Mouse (Mus musculus) MEL (cell line): Measurements from ENCODE around the gene Slc44a3. TPM values are rescaled to one million over a fixed set of nuclear protein-coding genes. Genes with fewer than 3 reads are reported as not detected.

Source experiments
- DNase-seq: peaks from one replicate; pipeline ENCODE4 v3.0.0; 2011; ENCODE audit warnings: low read depth, low spot score
- H3K27ac ChIP-seq: 2 replicates; pipeline ENCODE4 v1.5.1; 2012; ENCODE audit warnings: low read depth, mild to moderate bottlenecking, control low read depth, low read length, moderate library complexity; ENCODE audit not compliant: control insufficient read depth
- H3K27me3 ChIP-seq, 2 experiments: fragments of 150-350 bp in 1 of 2; sonication (generic) in 1 of 2; 2 replicates each; pipeline ENCODE4 v1.6.1; 2012; ENCODE audit warnings: low read length in 2 of 2, mild to moderate bottlenecking in 2 of 2, improper control_type of control experiment in 1 of 2, moderate library complexity in 1 of 2; ENCODE audit not compliant: insufficient read depth in 2 of 2, control insufficient read depth in 1 of 2
- H3K36me3 ChIP-seq, 2 experiments: 2 replicates each; pipeline ENCODE4 v1.6.1; 2012 to 2014; ENCODE audit warnings: low read length in 2 of 2, improper control_type of control experiment in 1 of 2, inconsistent platforms in 1 of 2, mild to moderate bottlenecking in 1 of 2; ENCODE audit not compliant: insufficient read depth in 2 of 2, control insufficient read depth in 1 of 2
- H3K4me1 ChIP-seq, 2 experiments: fragments of 150-350 bp in 1 of 2; sonication (generic) in 1 of 2; 2 replicates each; pipeline ENCODE4 v1.6.1; 2012; ENCODE audit warnings: low read length in 2 of 2, improper control_type of control experiment in 1 of 2, mild to moderate bottlenecking in 1 of 2; ENCODE audit not compliant: insufficient read depth in 2 of 2, control insufficient read depth in 1 of 2
- H3K4me3 ChIP-seq, 2 experiments: fragments of 150-350 bp in 1 of 2; sonication (generic) in 1 of 2; 2 replicates each; pipeline ENCODE4 v1.5.1; 2012; ENCODE audit warnings: low read depth in 2 of 2, low read length in 2 of 2, mild to moderate bottlenecking in 2 of 2, moderate library complexity in 2 of 2, control low read depth in 1 of 2, improper control_type of control experiment in 1 of 2; ENCODE audit not compliant: control insufficient read depth in 1 of 2, insufficient read depth in 1 of 2
- H3K79me2 ChIP-seq: 2 replicates; pipeline ENCODE4 v1.6.1; 2012; ENCODE audit warnings: mild to moderate bottlenecking, low read length, moderate library complexity; ENCODE audit not compliant: control insufficient read depth, poor library complexity, insufficient read depth
- H3K9ac ChIP-seq: 2 replicates; pipeline ENCODE4 v1.6.1; 2012; ENCODE audit warnings: low read depth, mild to moderate bottlenecking, control low read depth, low read length, moderate library complexity; ENCODE audit not compliant: control insufficient read depth, poor library complexity, severe bottlenecking
- H3K9me3 ChIP-seq: fragments of 150-350 bp; sonication (generic); replicated peaks from 2 replicates; pipeline ENCODE4 v1.6.1; 2012; ENCODE audit warnings: mild to moderate bottlenecking, low read length, improper control_type of control experiment, moderate library complexity; ENCODE audit not compliant: insufficient read depth
- CTCF ChIP-seq, 3 experiments: IDR thresholded peaks in 2 of 3; conservative IDR thresholded peaks in 1 of 3; 2 replicates each; pipeline ENCODE4 v1.5.1; 2011 to 2012; ENCODE audit warnings: low read length in 3 of 3, low read depth in 2 of 3, mild to moderate bottlenecking in 2 of 3, improper control_type of control experiment in 1 of 3, inconsistent platforms in 1 of 3, mixed read lengths in 1 of 3, moderate library complexity in 1 of 3; ENCODE audit not compliant: control insufficient read depth in 1 of 3, insufficient read depth in 1 of 3, poor library complexity in 1 of 3, severe bottlenecking in 1 of 3
- ELF1 ChIP-seq: IDR thresholded peaks from 2 replicates; pipeline ENCODE4 v1.6.1; 2014; ENCODE audit warnings: low read depth, mild to moderate bottlenecking, inconsistent platforms, low read length, improper control_type of control experiment, moderate library complexity
- KAT2A ChIP-seq: conservative IDR thresholded peaks from 2 replicates; pipeline ENCODE4 v1.6.1; 2012; ENCODE audit warnings: low read depth, low read length, improper control_type of control experiment, inconsistent platforms
- MAFK ChIP-seq: IDR thresholded peaks from 2 replicates; pipeline ENCODE4 v1.6.1; 2011; ENCODE audit warnings: low read depth, mild to moderate bottlenecking, low read length, improper control_type of control experiment, borderline replicate concordance
- MAX ChIP-seq: IDR thresholded peaks from 2 replicates; pipeline ENCODE4 v1.6.1; 2011; ENCODE audit warnings: low read length, improper control_type of control experiment
- MAZ ChIP-seq: IDR thresholded peaks from 2 replicates; pipeline ENCODE4 v1.6.1; 2012; ENCODE audit warnings: low read depth, mild to moderate bottlenecking, inconsistent platforms, low read length, improper control_type of control experiment
- MYB ChIP-seq: IDR thresholded peaks from 2 replicates; pipeline ENCODE4 v1.6.1; 2011; ENCODE audit warnings: mild to moderate bottlenecking, low read depth, low read length, improper control_type of control experiment
- NELFE ChIP-seq: IDR thresholded peaks from 2 replicates; pipeline ENCODE4 v1.6.1; 2011; ENCODE audit warnings: low read depth, low read length, improper control_type of control experiment
- POLR2A ChIP-seq, 2 experiments: IDR thresholded peaks; 2 replicates each; pipeline ENCODE4 v1.6.1; 2011 to 2012; ENCODE audit warnings: low read length in 2 of 2, mild to moderate bottlenecking in 2 of 2, control low read depth in 1 of 2, improper control_type of control experiment in 1 of 2, low read depth in 1 of 2, moderate library complexity in 1 of 2; ENCODE audit not compliant: control insufficient read depth in 1 of 2, insufficient read depth in 1 of 2, poor library complexity in 1 of 2
- RAD21 ChIP-seq: IDR thresholded peaks from 2 replicates; pipeline ENCODE4 v1.6.1; 2011; ENCODE audit warnings: mild to moderate bottlenecking, low read depth, low read length, improper control_type of control experiment
- SIN3A ChIP-seq: IDR thresholded peaks from 2 replicates; pipeline ENCODE4 v1.6.1; 2012; ENCODE audit warnings: low read length, improper control_type of control experiment, inconsistent platforms
- SMC3 ChIP-seq: IDR thresholded peaks from 2 replicates; pipeline ENCODE4 v1.6.1; 2011; ENCODE audit warnings: low read depth, low read length, improper control_type of control experiment
- TAL1 ChIP-seq: IDR thresholded peaks from 2 replicates; pipeline ENCODE4 v1.6.1; 2012; ENCODE audit warnings: mild to moderate bottlenecking, inconsistent platforms, low read length, moderate library complexity, mixed read lengths
- TBP ChIP-seq: IDR thresholded peaks from 2 replicates; pipeline ENCODE4 v1.8.0; 2011; ENCODE audit warnings: low read depth, low read length, improper control_type of control experiment
- USF1 ChIP-seq: IDR thresholded peaks from 2 replicates; pipeline ENCODE4 v1.6.1; 2014; ENCODE audit warnings: low read depth, mild to moderate bottlenecking, inconsistent platforms, low read length, improper control_type of control experiment, moderate library complexity
- USF2 ChIP-seq, 2 experiments: IDR thresholded peaks; 2 replicates each; pipeline ENCODE4 v1.6.1; 2011 to 2012; ENCODE audit warnings: improper control_type of control experiment in 2 of 2, low read length in 2 of 2, borderline replicate concordance in 1 of 2, inconsistent platforms in 1 of 2, low read depth in 1 of 2, mild to moderate bottlenecking in 1 of 2; ENCODE audit not compliant: insufficient read depth in 1 of 2
- ZKSCAN1 ChIP-seq: IDR thresholded peaks from 2 replicates; pipeline ENCODE4 v1.6.1; 2012; ENCODE audit warnings: low read depth, mild to moderate bottlenecking, inconsistent platforms, low read length, improper control_type of control experiment, moderate library complexity
- ZMIZ1 ChIP-seq: IDR thresholded peaks from 2 replicates; pipeline ENCODE4 v1.6.1; 2012; ENCODE audit warnings: low read depth, mild to moderate bottlenecking, inconsistent platforms, low read length, improper control_type of control experiment, moderate library complexity
- polyA plus RNA-seq, 2 experiments: library from polyadenylated mRNA; stranded (reverse) in 1 of 2; unstranded in 1 of 2; fragments of >175 nt in 1 of 2; fragments of >200 nt in 1 of 2; gene quantifications; 2 replicates each; pipeline versions ENCODE4 v1.2.1 to v1.2.4; 2012; ENCODE audit warnings: low replicate concordance in 2 of 2, low read depth in 1 of 2; ENCODE audit not compliant: insufficient read length in 2 of 2, insufficient read depth in 1 of 2, missing spikeins in 1 of 2
- total RNA-seq: library from RNA; depleted of rRNA; stranded (reverse); fragments of 300-350 nt; gene quantifications from 2 replicates; pipeline ENCODE4 v1.2.3, GENCODE M21; 2012

Slc44a3 gene
- total and polyA plus RNA-seq, 3 experiments: 0.08 to 0.11 TPM; not detected in 1

DNA sequence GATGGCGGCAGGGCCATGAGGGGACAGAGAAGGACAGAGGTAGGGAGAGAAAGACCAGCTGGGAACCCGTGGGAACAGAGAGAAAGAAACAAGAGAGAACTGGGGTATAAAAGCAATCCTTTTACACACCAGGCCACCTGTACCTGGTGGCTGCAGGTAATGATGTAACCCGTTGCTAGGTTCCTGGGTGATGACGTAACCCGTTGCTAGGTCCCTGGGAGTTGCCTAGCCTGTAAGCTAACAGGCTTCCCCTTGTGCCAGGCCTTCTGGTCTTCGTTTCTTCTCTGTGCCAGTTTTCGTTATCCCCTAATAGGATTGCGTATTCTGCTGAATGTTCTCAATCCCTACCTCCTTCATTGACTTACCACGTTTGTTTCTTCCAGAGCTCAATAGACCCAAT is 36.8 kb upstream of the Slc44a3 start:
- H3K79me2 ChIP-seq: no peaks in the 10 kb centered on the region
- H3K27me3 ChIP-seq: no peaks in the 10 kb centered on the region; a peak in 1 of 4 replicates
- H3K4me3 ChIP-seq: no peak overlapping the region
- H3K9me3 ChIP-seq: no peaks in the 10 kb centered on the region
- H3K36me3 ChIP-seq: no peaks in the 10 kb centered on the region
- no peak for DNase-seq
- H3K9ac ChIP-seq: no peak overlapping the region
- no peaks in the 10 kb centered on the region for H3K4me1 ChIP-seq
- TF ChIP-seq SIN3A (no peak), MYB (no peak), MAX (no peak), ELF1 (no peak), USF2 (IDR thresholded peaks at IDR 0.05; ENCODE audit: borderline replicate concordance in 1 of 2, insufficient read depth in 1 of 2, low read depth in 1 of 2, low read length in 2 of 2) (no peak), TAL1 (no peak), SMC3 (no peak), CTCF (IDR thresholded peaks at IDR 0.05 in 2 of 3, conservative IDR thresholded peaks at IDR 0.05 in 1 of 3; ENCODE audit: control insufficient read depth in 1 of 3, insufficient read depth in 1 of 3, low read depth in 2 of 3, low read length in 3 of 3, poor library complexity in 1 of 3, severe bottlenecking in 1 of 3) (no peak), POLR2A (IDR thresholded peaks at IDR 0.05; ENCODE audit: control insufficient read depth in 1 of 2, insufficient read depth in 1 of 2, low read depth in 1 of 2, low read length in 2 of 2, poor library complexity in 1 of 2) (no peak), MAZ (no peak), RAD21 (no peak), ZMIZ1 (no peak), TBP (no peak), NELFE (no peak), ZKSCAN1 (no peak), USF1 (no peak), KAT2A (no peak), MAFK (no peak)
- H3K27ac ChIP-seq: no peak overlapping the region

DNA sequence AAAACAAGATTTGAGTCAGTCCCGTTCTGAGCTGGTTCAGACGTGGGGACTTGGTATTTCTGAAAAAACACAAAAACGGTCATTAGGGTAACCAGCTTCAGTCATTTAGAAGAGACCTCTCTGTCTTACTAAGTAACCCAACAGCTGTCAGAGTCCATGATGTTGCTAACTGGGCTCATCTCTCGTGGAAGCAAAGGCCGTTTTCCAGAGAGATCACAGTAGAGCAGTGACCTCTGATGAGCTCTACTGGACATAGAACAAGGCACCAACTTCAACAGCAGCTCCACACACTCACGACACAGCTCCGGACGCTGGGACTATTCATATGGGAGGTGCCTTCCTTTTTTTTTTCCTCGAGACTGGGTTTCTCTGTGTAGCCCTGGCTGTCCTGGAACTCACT is 35.7 kb upstream of the Slc44a3 start:
- no peaks in the 10 kb centered on the region for H3K4me1 ChIP-seq
- H3K27me3 ChIP-seq: no peaks in the 10 kb centered on the region; a peak in 1 of 4 replicates
- TF ChIP-seq ELF1: no peak
- TF ChIP-seq, all 39 proteins: peak for 0
- H3K9ac ChIP-seq: no peak overlapping the region
- DNase-seq: no peak
- no peaks in the 10 kb centered on the region for H3K79me2 ChIP-seq
- no peaks in the 10 kb centered on the region for H3K36me3 ChIP-seq
- H3K27ac ChIP-seq: no peak overlapping the region
- no peak overlapping the region for H3K4me3 ChIP-seq
- no peaks in the 10 kb centered on the region for H3K9me3 ChIP-seq
